Mouse (Mus musculus): Measurements from ENCODE around the gene Ubc. TPM values are rescaled to one million over a fixed set of nuclear protein-coding genes. Genes with fewer than 3 reads are reported as not detected.
"Not testable (repeated sequence)": the region's sequence is repeated elsewhere in the genome, so short reads cannot be mapped to it uniquely, and the experiment has no call there.

The Ubc gene
- polyA plus RNA-seq (2021), result 1,637 TPM

DNA sequence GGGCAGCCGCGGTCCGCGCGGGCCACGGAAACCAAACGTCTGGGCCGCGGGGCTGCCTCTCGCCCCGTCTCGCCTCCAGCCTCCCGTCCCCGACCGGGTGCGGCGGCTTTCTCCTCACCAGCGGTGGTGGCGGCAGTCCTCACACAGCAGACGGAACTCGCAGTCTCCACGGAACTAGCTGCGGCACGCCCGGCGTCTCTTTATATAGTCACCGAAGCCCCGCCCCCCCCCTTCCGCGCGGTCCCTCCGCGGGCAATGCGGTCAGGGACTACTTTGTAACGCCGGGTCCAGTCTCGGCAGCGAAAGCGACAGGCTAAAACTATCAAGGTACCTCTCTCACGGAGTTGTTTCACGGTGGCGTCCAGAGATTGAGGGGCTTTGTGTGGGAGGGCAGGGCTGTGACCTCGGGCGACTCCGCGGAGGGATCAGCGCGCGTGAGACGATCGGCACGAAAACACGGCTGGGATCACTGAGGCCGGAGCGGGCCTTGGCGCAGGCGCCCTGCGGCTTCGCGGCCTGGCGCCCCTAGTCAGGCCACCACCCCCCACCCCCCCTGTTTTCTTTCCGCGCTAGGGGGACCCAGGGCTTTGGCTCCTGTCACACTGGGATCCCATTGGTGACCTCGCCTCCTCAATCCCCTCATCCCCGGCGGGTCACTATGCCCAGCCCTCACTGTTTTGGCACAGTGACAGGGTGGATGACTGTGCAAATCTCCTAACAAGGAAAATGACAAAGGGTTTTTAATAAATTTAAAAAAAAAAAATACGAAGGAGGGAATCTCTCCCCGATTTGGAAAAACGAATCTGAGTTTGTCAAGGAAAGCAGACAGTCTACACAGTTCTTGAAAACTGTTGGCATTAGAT is at the start of gene Ubc:
Gene Ubc, minus strand, starts transcription at position 624 of the 863 bp plus-strand sequence.
- DNase-seq (ENCODE audit: low read depth, low spot score), result peak; percentile 85
- CTCF ChIA-PET, result no interaction called here
- POLR2A ChIA-PET, result interaction anchor here (0.8 kb wide), 1 partner anchor 16 kb away, joined by 4 read pairs; no protein-coding TSS in a partner anchor

DNA sequence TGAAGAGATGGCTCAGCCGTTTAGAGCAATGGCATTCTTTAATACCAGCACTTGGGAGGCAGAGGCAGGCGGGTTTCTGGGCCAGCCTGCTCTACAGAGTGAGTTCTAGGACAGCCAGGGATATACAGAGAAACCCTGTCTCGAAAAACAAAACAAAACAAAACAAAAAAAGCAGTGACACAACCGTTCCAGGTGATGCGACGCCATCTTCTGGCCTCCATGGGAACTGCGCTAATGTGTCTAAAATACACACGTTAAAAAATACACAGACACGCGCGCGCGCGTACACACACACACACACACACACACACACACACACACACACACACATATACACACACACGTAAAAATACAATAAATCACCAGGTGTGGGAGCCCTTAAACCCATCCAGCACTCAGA is 44.3 kb upstream of the Ubc start:
- CTCF ChIA-PET, result interaction anchor here (2.6 kb wide), 1 partner anchor 22 kb away, joined by 7 read pairs; no protein-coding TSS in a partner anchor
- ATAC-seq; DNase-seq (ENCODE audit: low read depth, low spot score); H3K27me3 ChIP-seq; in situ Hi-C loops (cut with MboI; ENCODE audit: low pct_unique_long_range_greater_than_20kb): not testable (repeated sequence)
- POLR2A ChIA-PET, result interaction anchor here (0.6 kb wide), 1 partner anchor 16 kb away, joined by 3 read pairs; no protein-coding TSS in a partner anchor

More for the DNA sequence above, at the start of gene Ubc:
- peak; percentile 11 for ATAC-seq
- in situ Hi-C loops (cut with MboI; ENCODE audit: low pct_unique_long_range_greater_than_20kb), result no loop called here
- no peaks in the 10 kb centered on the region for H3K27me3 ChIP-seq
- no peak for TF ChIP-seq CTCF (IDR thresholded peaks at IDR 0.05)

GRCm38 (mm10) chr5:125433793-125434337 is 43.9 kb upstream of the Ubc start, which contains the start of gene Dhx37:
Dhx37 (minus strand) TSS chr5:125434121.
- POLR2A ChIA-PET, result interaction anchor here (0.5 to 1.4 kb wide), 3 partner anchors 8 to 27 kb away, joined by 3 to 6 read pairs (median 4); partner anchors contain the start of gene Bri3bp
- DNase-seq (ENCODE audit: low read depth, low spot score), result peak; percentile 79
- peak; percentile 95 for ATAC-seq
- CTCF ChIA-PET, result interaction anchor here (1.7 to 2.6 kb wide), 2 partner anchors 8 to 21 kb away, joined by 7 read pairs; partner anchors contain the start of gene Bri3bp
- TF ChIP-seq CTCF (IDR thresholded peaks at IDR 0.05), result no peak
- H3K27me3 ChIP-seq, result no peaks in the 10 kb centered on the region
- in situ Hi-C loops (cut with MboI; ENCODE audit: low pct_unique_long_range_greater_than_20kb), result no loop called here

- DNase-seq (ENCODE audit: low read depth, low spot score); ATAC-seq; H3K27me3 ChIP-seq; in situ Hi-C loops (cut with MboI; ENCODE audit: low pct_unique_long_range_greater_than_20kb): not testable (repeated sequence)
- ChIA-PET CTCF (interaction anchor here (1.2 to 2.6 kb wide), 5 partner anchors 10 to 26 kb away, joined by 3 to 7 read pairs (median 3); partner anchors contain the start of gene Bri3bp), POLR2A (interaction anchor here (1.1 to 1.4 kb wide), 2 partner anchors 9 to 14 kb away, joined by 3 to 6 read pairs; partner anchors contain the start of gene Bri3bp)
Measured at GRCm38 (mm10) chr5:125432324-125432723, 42.3 kb upstream of the Ubc start.

DNA sequence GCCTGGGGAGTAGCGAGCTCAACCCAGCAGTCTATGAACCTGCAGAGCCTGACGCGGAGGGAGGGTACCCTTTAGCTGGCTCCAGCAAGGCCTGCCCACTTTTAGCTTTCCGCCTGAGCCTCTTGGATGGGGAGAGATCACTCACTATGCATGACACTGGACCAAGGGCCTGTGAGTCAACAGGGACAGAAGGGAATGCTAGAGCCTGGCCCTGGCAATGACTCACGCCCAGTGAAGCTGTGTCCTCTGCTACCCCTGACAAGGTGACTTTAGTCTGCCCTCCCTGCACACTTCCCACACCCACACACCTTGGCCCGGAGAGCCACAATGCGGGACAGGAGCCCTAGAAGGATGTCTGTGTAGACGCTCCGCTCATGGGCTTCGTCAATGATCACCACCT is 36.3 kb upstream of the Ubc start:
- peak; percentile 89 for ATAC-seq
- no peaks in the 10 kb centered on the region for H3K27me3 ChIP-seq
- peak; percentile 87 for DNase-seq (ENCODE audit: low read depth, low spot score)
- TF ChIP-seq CTCF (IDR thresholded peaks at IDR 0.05), result no peak
- in situ Hi-C loops (cut with MboI; ENCODE audit: low pct_unique_long_range_greater_than_20kb), result no loop called here
- ChIA-PET CTCF (interaction anchor here (0.8 to 4.6 kb wide), 7 partner anchors 13 to 62 kb away, joined by 3 to 44 read pairs (median 4); no protein-coding TSS in a partner anchor), POLR2A (interaction anchor here (0.7 to 2.8 kb wide), 9 partner anchors 10 to 50 kb away, joined by 3 to 13 read pairs (median 4); partner anchors contain the start of genes Aacs and Bri3bp)

DNA sequence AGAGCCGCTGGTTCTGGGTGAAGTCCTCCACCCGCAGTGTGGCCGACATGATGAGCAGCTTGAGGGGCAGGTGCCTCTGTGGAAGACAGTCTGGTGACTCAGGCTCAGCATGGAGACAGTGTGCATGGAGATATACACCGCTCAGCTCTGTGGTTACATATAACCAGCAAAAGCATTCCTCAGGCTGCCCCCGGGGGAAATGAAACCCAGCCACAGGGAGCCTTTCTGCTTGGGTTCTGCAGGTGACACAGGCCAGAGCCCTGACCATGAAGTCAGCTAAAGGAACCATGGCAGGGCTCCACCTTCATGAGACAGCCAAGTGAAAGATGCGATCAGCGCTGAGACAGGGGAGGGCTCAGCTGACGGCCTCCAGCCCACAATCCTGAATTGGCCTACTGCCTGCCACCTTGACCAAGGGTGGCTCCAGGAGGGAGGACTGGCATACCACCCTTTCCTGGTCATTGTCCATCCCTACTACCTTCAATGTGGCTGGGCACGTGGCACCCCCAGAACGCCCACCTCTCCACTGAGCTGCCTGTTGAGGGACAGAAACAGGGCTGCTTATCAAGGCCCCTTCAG is 35.8 kb upstream of the Ubc start:
- ChIA-PET POLR2A (interaction anchor here (0.6 to 2.8 kb wide), 6 partner anchors 14 to 50 kb away, joined by 3 to 13 read pairs (median 4); partner anchors contain the start of genes Aacs and Bri3bp), CTCF (interaction anchor here (0.8 to 4.6 kb wide), 7 partner anchors 13 to 62 kb away, joined by 3 to 44 read pairs (median 4); no protein-coding TSS in a partner anchor)
- DNase-seq (ENCODE audit: low read depth, low spot score) (peak; percentile 99), ATAC-seq (peak; percentile 85)
- in situ Hi-C loops (cut with MboI; ENCODE audit: low pct_unique_long_range_greater_than_20kb), result no loop called here
- TF ChIP-seq CTCF (IDR thresholded peaks at IDR 0.05), result no peak
- no peaks in the 10 kb centered on the region for H3K27me3 ChIP-seq

GRCm38 (mm10) chr5:125419124-125419523 is 29.1 kb upstream of the Ubc start:
- TF ChIP-seq CTCF (IDR thresholded peaks at IDR 0.05), result no peak
- CTCF ChIA-PET, result interaction anchor here (0.8 to 1.2 kb wide), 2 partner anchors 14 to 36 kb away, joined by 3 read pairs; no protein-coding TSS in a partner anchor
- DNase-seq (ENCODE audit: low read depth, low spot score) (no peak), ATAC-seq (no peak)
- in situ Hi-C loops (cut with MboI; ENCODE audit: low pct_unique_long_range_greater_than_20kb), result no loop called here
- POLR2A ChIA-PET, result no interaction called here
- no peaks in the 10 kb centered on the region for H3K27me3 ChIP-seq

DNA sequence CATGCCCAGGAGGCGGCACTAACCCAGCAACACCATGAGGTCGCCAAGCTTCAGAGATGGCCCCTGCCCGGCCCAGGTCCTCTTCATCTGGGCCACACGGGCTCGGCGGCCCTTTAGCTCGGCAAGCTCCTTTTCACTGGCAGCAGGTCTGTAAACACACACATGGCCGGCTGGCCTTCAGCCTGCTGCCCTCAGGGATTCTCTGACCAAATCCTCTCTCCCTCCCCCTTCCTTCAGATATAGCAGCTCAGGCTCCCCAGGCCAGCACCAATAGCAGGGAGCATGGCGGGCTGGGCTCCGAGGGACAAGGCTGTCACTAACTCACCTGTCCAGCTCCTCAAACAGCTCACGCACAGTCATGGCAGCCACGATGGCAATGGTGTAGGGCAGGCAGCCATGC is 28.6 kb upstream of the Ubc start:
- no peak for TF ChIP-seq CTCF (IDR thresholded peaks at IDR 0.05)
- POLR2A ChIA-PET, result interaction anchor here (0.6 kb wide), 1 partner anchor 15 kb away, joined by 3 read pairs; the partner anchor contains the start of gene Dhx37
- DNase-seq (ENCODE audit: low read depth, low spot score) (no peak), ATAC-seq (peak; percentile 9)
- no peaks in the 10 kb centered on the region for H3K27me3 ChIP-seq
- CTCF ChIA-PET, result interaction anchor here (0.8 kb wide), 1 partner anchor 36 kb away, joined by 3 read pairs; no protein-coding TSS in a partner anchor
- in situ Hi-C loops (cut with MboI; ENCODE audit: low pct_unique_long_range_greater_than_20kb), result no loop called here

DNA sequence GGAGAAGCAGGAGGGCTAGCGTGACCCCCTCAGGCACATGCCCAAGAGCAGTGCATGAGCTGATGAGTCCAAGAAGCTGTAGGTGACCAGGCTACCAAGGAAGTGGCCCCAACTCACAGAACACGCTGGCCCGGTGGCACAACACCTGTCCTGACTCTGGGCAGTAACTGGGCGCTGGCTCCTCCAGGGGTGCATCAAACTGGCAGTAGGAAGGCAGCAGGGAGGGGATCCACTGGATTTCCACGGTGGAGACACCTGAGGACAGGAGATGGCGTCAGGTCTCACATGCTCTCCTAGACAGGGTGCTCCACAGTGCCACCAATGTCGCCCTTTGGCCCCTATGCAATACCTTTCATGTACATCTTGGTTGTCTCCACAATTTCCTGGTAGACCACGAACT is 26.2 kb upstream of the Ubc start:
- in situ Hi-C loops (cut with MboI; ENCODE audit: low pct_unique_long_range_greater_than_20kb), result no loop called here
- TF ChIP-seq CTCF (IDR thresholded peaks at IDR 0.05), result no peak
- no peak for ATAC-seq
- POLR2A ChIA-PET, result interaction anchor here (0.6 to 0.9 kb wide), 2 partner anchors 11 to 23 kb away, joined by 3 read pairs; no protein-coding TSS in a partner anchor
- DNase-seq (ENCODE audit: low read depth, low spot score), result no peak
- CTCF ChIA-PET, result no interaction called here
- H3K27me3 ChIP-seq, result no peaks in the 10 kb centered on the region

- POLR2A ChIA-PET, result interaction anchor here (1.2 kb wide), 1 partner anchor 13 kb away, joined by 4 read pairs; no protein-coding TSS in a partner anchor
- in situ Hi-C loops (cut with MboI; ENCODE audit: low pct_unique_long_range_greater_than_20kb), result no loop called here
- CTCF ChIA-PET, result interaction anchor here (0.8 to 5.4 kb wide), 6 partner anchors 8 to 77 kb away, joined by 3 to 44 read pairs (median 9); partner anchors contain the start of gene Dhx37
- no peak for ATAC-seq
- DNase-seq (ENCODE audit: low read depth, low spot score), result no peak
- no peaks in the 10 kb centered on the region for H3K27me3 ChIP-seq
- no peak for TF ChIP-seq CTCF (IDR thresholded peaks at IDR 0.05)
Measured at GRCm38 (mm10) chr5:125413763-125414162, 23.8 kb upstream of the Ubc start.

DNA sequence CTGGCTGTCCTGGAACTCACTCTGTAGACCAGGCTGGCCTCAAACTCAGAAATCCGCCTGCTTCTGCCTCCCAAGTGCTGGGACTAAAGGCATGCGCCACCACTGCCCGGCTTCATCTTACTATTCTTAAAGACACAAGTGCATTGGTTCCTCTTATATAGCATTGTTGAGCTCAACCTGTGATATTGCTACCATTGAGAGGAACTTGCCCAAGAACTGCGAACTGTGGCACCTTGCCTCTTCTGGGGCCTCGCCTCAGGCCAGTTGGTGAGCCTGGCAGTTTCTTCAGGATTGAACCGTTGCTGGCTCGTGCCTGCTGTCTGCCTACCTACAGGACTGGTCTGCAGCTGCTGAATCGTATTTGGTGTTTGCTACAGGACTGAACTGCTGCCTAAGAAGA is 22.5 kb upstream of the Ubc start:
- H3K27me3 ChIP-seq; DNase-seq (ENCODE audit: low read depth, low spot score); ATAC-seq; in situ Hi-C loops (cut with MboI; ENCODE audit: low pct_unique_long_range_greater_than_20kb): not testable (repeated sequence)
- CTCF ChIA-PET, result interaction anchor here (0.7 to 5.4 kb wide), 18 partner anchors 9 to 97 kb away, joined by 3 to 44 read pairs (median 6); partner anchors contain the start of gene Dhx37
- POLR2A ChIA-PET, result interaction anchor here (1.0 kb wide), 2 partner anchors 13 to 32 kb away, joined by 3 to 5 read pairs; no protein-coding TSS in a partner anchor
